Comparison of ENCODE assay signal across 8 mouse cellular contexts in genomic region chr1:151947571-151947970, GRCm38 (mm10).
A peak's percentile ranks its signal among the peaks of the same experiment; 100 is the strongest.
DNase-seq lines count a peak whose midpoint lies in the region; ATAC-seq and TF ChIP-seq lines count a peak whose summit lies in the region.

No protein-coding gene starts in this region.

- peak overlapping the region; percentile 71 for H3K27ac ChIP-seq in liver, adult 2 months (replicated peaks; ENCODE audit: insufficient read depth, low read depth, low read length)
- no peak overlapping the region for H3K27ac ChIP-seq in kidney, postnatal 0 days

- TF ChIP-seq CTCF in liver, adult 2 months (IDR thresholded peaks at IDR 0.05; ENCODE audit: low read depth, low read length): no peak
- TF ChIP-seq CTCF in kidney, postnatal 0 days (IDR thresholded peaks at IDR 0.05; ENCODE audit: low read depth): no peak

- peak overlapping the region; percentile 29; the same call in 1 of the 2 replicates for H3K4me3 ChIP-seq in liver, adult 2 months (ENCODE audit: insufficient read depth, low read depth, low read length)
- H3K4me3 ChIP-seq in kidney, postnatal 0 days (replicated peaks; ENCODE audit: low read depth, low read length): no peak overlapping the region
- no peak overlapping the region for H3K4me3 ChIP-seq in myocyte

- no peak overlapping the region for H3ac ChIP-seq in myocyte (ENCODE audit: control insufficient read depth, insufficient read length)

- DNase-seq in cerebellum, adult 18-20 months: peak; percentile 30 to 42
- no peak for DNase-seq in cerebellum, adult 11 months
- DNase-seq in liver, adult 2 months (ENCODE audit: extremely low read depth, low read depth, low spot score): no peak
- DNase-seq in liver: no peak
- DNase-seq in kidney, postnatal 0 days (ENCODE audit: low spot score): no peak
- DNase-seq in adrenal gland, postnatal 10 days: no peak
- no peak for DNase-seq in spleen, adult 12 weeks (ENCODE audit: low spot score)

- H3K36me3 ChIP-seq in liver, adult 2 months (ENCODE audit: control insufficient read depth, insufficient read depth, low read length): no peaks in the 10 kb centered on the region
- no peaks in the 10 kb centered on the region for H3K36me3 ChIP-seq in kidney, postnatal 0 days (ENCODE audit: insufficient read depth, low read length)
- no peaks in the 10 kb centered on the region for H3K36me3 ChIP-seq in myocyte (ENCODE audit: control insufficient read depth, insufficient read depth)

- 21% methylated on average over 4 of the region's 4 CpGs for WGBS in liver, adult 2 months
- WGBS in kidney, postnatal 0 days: 35% methylated on average over 4 of the region's 4 CpGs

- H3K4me1 ChIP-seq in liver, adult 2 months (ENCODE audit: control insufficient read depth, insufficient read depth, low read length): peaks cover 7% of the 10 kb centered on the region
- peaks cover 3% of the 10 kb centered on the region; the same call in 1 of the 2 replicates for H3K4me1 ChIP-seq in kidney, postnatal 0 days (replicated peaks; ENCODE audit: insufficient read depth, low read length)

- no peak for TF ChIP-seq POLR2A in liver, adult 2 months (IDR thresholded peaks at IDR 0.05; ENCODE audit: extremely low read depth, insufficient read depth, low read length)
- no peak for TF ChIP-seq POLR2A in myocyte (IDR thresholded peaks at IDR 0.05; ENCODE audit: insufficient read length, low read depth)

- H3K9me3 ChIP-seq in kidney, postnatal 0 days (replicated peaks; ENCODE audit: low read length): no peaks in the 10 kb centered on the region

- no peak for ATAC-seq in kidney, postnatal 0 days (replicated peaks; ENCODE audit: low FRiP score, low read depth)

- peak overlapping the region; percentile 64 for H3K9ac ChIP-seq in liver, adult 2 months (ENCODE audit: low read depth, low read length)
- no peak overlapping the region for H3K9ac ChIP-seq in kidney, postnatal 0 days (ENCODE audit: low read depth, low read length)

- H3K79me2 ChIP-seq in liver, adult 2 months (ENCODE audit: control insufficient read depth, insufficient read depth, low read length): no peaks in the 10 kb centered on the region
- no peaks in the 10 kb centered on the region for H3K79me2 ChIP-seq in myocyte (ENCODE audit: control insufficient read depth, insufficient read depth)

- H3K27me3 ChIP-seq in liver, adult 2 months (ENCODE audit: control insufficient read depth, insufficient read depth, low read length): no peaks in the 10 kb centered on the region
- H3K27me3 ChIP-seq in kidney, postnatal 0 days (ENCODE audit: insufficient read depth, low read length): no peaks in the 10 kb centered on the region
- H3K27me3 ChIP-seq in myocyte (ENCODE audit: control insufficient read depth, insufficient read depth, insufficient read length): no peaks in the 10 kb centered on the region

- H3K4me2 ChIP-seq in kidney, postnatal 0 days (ENCODE audit: low read length): peak overlapping the region; percentile 37; the same call in 1 of the 2 replicates
- peak overlapping the region; percentile 66 for H3K4me2 ChIP-seq in myocyte (ENCODE audit: low read depth)

TF ChIP-seq in myocyte, 11 proteins besides CTCF, POLR2A, EP300 and RAD21:
- no peak for TF ChIP-seq USF1 (IDR thresholded peaks at IDR 0.05; ENCODE audit: low read depth)
- TF ChIP-seq TCF3 (IDR thresholded peaks at IDR 0.05; ENCODE audit: insufficient read length, low read depth): no peak
- TF ChIP-seq TCF12 (IDR thresholded peaks at IDR 0.05; ENCODE audit: insufficient read depth, poor library complexity, severe bottlenecking): no peak
- no peak for TF ChIP-seq MAX (IDR thresholded peaks at IDR 0.05; ENCODE audit: low read depth)
- no peak for TF ChIP-seq SRF (IDR thresholded peaks at IDR 0.05; ENCODE audit: control insufficient read depth, insufficient read length, low read depth)
- no peak for TF ChIP-seq MYOG (IDR thresholded peaks at IDR 0.05; ENCODE audit: control insufficient read depth in 1 of 3, insufficient read depth in 1 of 3, insufficient read length in 2 of 3, low read depth in 2 of 3)
- no peak for TF ChIP-seq REST (IDR thresholded peaks at IDR 0.05; ENCODE audit: insufficient read depth, insufficient read length)

Comparison
In these comparisons a context has a peak if more than half of its experiments do, and no peak if none do; other contexts are left out.
1. DNase-seq: peak in cerebellum, adult 18-20 months (2 of 2); none in cerebellum, adult 11 months (single experiment), liver, adult 2 months (single experiment), liver (single experiment), kidney, postnatal 0 days (single experiment), adrenal gland, postnatal 10 days (single experiment) and spleen, adult 12 weeks (single experiment).